Mouse (Mus musculus): Measurements from ENCODE around the gene Pacsin1. TPM values are rescaled to one million over a fixed set of nuclear protein-coding genes. Genes with fewer than 3 reads are reported as not detected.

Pacsin1 gene
- polyA plus RNA-seq, 1 experiment from 2014 or later: 3.1 TPM

GRCm38 (mm10) chr17:27642491-27643062 is 12.7 kb upstream of the Pacsin1 start:
- Histone ChIP-seq H3K4me1 (peaks cover 10% of the 10 kb centered on the region), H3K4me3 (peak overlapping the region; percentile 2; the same call in 1 of the 2 replicates), H3K27ac (replicated peaks) (peak overlapping the region; percentile 49), H3K27me3 (ENCODE audit: low read depth, poor library complexity, severe bottlenecking) (no peaks in the 10 kb centered on the region), H3K36me3 (no peaks in the 10 kb centered on the region), H3K9me3 (replicated peaks) (no peaks in the 10 kb centered on the region)
- 59% methylated on average over 12 of the region's 12 CpGs for WGBS
- no peak for DNase-seq (ENCODE audit: low spot score)

- WGBS: 53% methylated on average over 6 of the region's 6 CpGs
- Histone ChIP-seq H3K27ac (replicated peaks) (0 out of 2 replicates have a peak overlapping the region, but pooled peaks have one; percentile 49), H3K4me1 (peaks cover 10% of the 10 kb centered on the region), H3K36me3 (no peaks in the 10 kb centered on the region), H3K4me3 (no peak overlapping the region), H3K27me3 (ENCODE audit: low read depth, poor library complexity, severe bottlenecking) (no peaks in the 10 kb centered on the region), H3K9me3 (replicated peaks) (no peaks in the 10 kb centered on the region)
- DNase-seq (ENCODE audit: low spot score): no peak
Observed at GRCm38 (mm10) chr17:27643101-27643500, 12.2 kb upstream of the Pacsin1 start.

- H3K27me3 ChIP-seq (ENCODE audit: low read depth, poor library complexity, severe bottlenecking): no peaks in the 10 kb centered on the region
- H3K4me1 ChIP-seq: peaks cover 10% of the 10 kb centered on the region
- H3K9me3 ChIP-seq (replicated peaks): no peaks in the 10 kb centered on the region
- 76% methylated on average over 9 of the region's 9 CpGs for WGBS
- no peak for DNase-seq (ENCODE audit: low spot score)
- no peak overlapping the region for H3K4me3 ChIP-seq
- no peak overlapping the region for H3K27ac ChIP-seq (replicated peaks)
- no peaks in the 10 kb centered on the region for H3K36me3 ChIP-seq
Observed at GRCm38 (mm10) chr17:27643756-27644155, 11.6 kb upstream of the Pacsin1 start.

GRCm38 (mm10) chr17:27644572-27644971 is 10.7 kb upstream of the Pacsin1 start:
- Histone ChIP-seq H3K9me3 (replicated peaks) (no peaks in the 10 kb centered on the region), H3K27ac (replicated peaks) (no peak overlapping the region), H3K27me3 (ENCODE audit: low read depth, poor library complexity, severe bottlenecking) (no peaks in the 10 kb centered on the region), H3K4me3 (no peak overlapping the region), H3K36me3 (no peaks in the 10 kb centered on the region), H3K4me1 (peaks cover 10% of the 10 kb centered on the region)
- DNase-seq (ENCODE audit: low spot score): no peak
- WGBS: 46% methylated on average over 2 of the region's 2 CpGs

GRCm38 (mm10) chr17:27645807-27646206 is 9.5 kb upstream of the Pacsin1 start:
- no peaks in the 10 kb centered on the region for H3K36me3 ChIP-seq
- H3K4me3 ChIP-seq: no peak overlapping the region
- peaks cover 10% of the 10 kb centered on the region for H3K4me1 ChIP-seq
- no peak for DNase-seq (ENCODE audit: low spot score)
- 0 out of 2 replicates have a peak, but pooled peaks cover 4% of the 10 kb centered on the region for H3K27me3 ChIP-seq (ENCODE audit: low read depth, poor library complexity, severe bottlenecking)
- 53% methylated on average over 7 of the region's 7 CpGs for WGBS
- no peak overlapping the region for H3K27ac ChIP-seq (replicated peaks)
- H3K9me3 ChIP-seq (replicated peaks): no peaks in the 10 kb centered on the region

- no peak overlapping the region for H3K4me3 ChIP-seq
- H3K36me3 ChIP-seq: no peaks in the 10 kb centered on the region
- peak; percentile 67 for DNase-seq (ENCODE audit: low spot score)
- peaks cover 21% of the 10 kb centered on the region for H3K27me3 ChIP-seq (ENCODE audit: low read depth, poor library complexity, severe bottlenecking)
- peaks cover 4% of the 10 kb centered on the region for H3K4me1 ChIP-seq
- H3K9me3 ChIP-seq (replicated peaks): no peaks in the 10 kb centered on the region
- WGBS: 12% methylated on average over 12 of the region's 12 CpGs
- H3K27ac ChIP-seq (replicated peaks): no peak overlapping the region
Observed at GRCm38 (mm10) chr17:27650160-27650559, 5.1 kb upstream of the Pacsin1 start.

- no peaks in the 10 kb centered on the region for H3K9me3 ChIP-seq (replicated peaks)
- 80% methylated on average over 13 of the region's 13 CpGs for WGBS
- H3K36me3 ChIP-seq: no peaks in the 10 kb centered on the region
- DNase-seq (ENCODE audit: low spot score): no peak
- H3K4me1 ChIP-seq: peaks cover 9% of the 10 kb centered on the region
- H3K27me3 ChIP-seq (ENCODE audit: low read depth, poor library complexity, severe bottlenecking): peaks cover 25% of the 10 kb centered on the region
- H3K27ac ChIP-seq (replicated peaks): no peak overlapping the region
- no peak overlapping the region for H3K4me3 ChIP-seq
Observed at GRCm38 (mm10) chr17:27650586-27650985, 4.7 kb upstream of the Pacsin1 start.

- Histone ChIP-seq H3K4me3 (no peak overlapping the region), H3K27ac (replicated peaks) (no peak overlapping the region), H3K9me3 (replicated peaks) (no peaks in the 10 kb centered on the region), H3K27me3 (ENCODE audit: low read depth, poor library complexity, severe bottlenecking) (peaks cover 42% of the 10 kb centered on the region), H3K4me1 (peaks cover 19% of the 10 kb centered on the region), H3K36me3 (no peaks in the 10 kb centered on the region)
- DNase-seq (ENCODE audit: low spot score): no peak
- WGBS: 89% methylated on average over 23 of the region's 23 CpGs
Observed at GRCm38 (mm10) chr17:27652046-27652790, 3.1 kb upstream of the Pacsin1 start.

- WGBS: 79% methylated on average over 10 of the region's 10 CpGs
- H3K4me3 ChIP-seq: no peak overlapping the region
- peaks cover 48% of the 10 kb centered on the region for H3K27me3 ChIP-seq (ENCODE audit: low read depth, poor library complexity, severe bottlenecking)
Observed at GRCm38 (mm10) chr17:27653253-27653959, 1.9 kb upstream of the Pacsin1 start.

GRCm38 (mm10) chr17:27656011-27656399 is 696 bp downstream of the Pacsin1 start:
- Histone ChIP-seq H3K4me3 (peak overlapping the region; percentile 69), H3K4me1 (peaks cover 19% of the 10 kb centered on the region), H3K9me3 (replicated peaks) (no peaks in the 10 kb centered on the region), H3K27ac (replicated peaks) (peak overlapping the region; percentile 72), H3K27me3 (ENCODE audit: low read depth, poor library complexity, severe bottlenecking) (peaks cover 44% of the 10 kb centered on the region), H3K36me3 (no peaks in the 10 kb centered on the region)
- no peak for DNase-seq (ENCODE audit: low spot score)
- 8% methylated on average over 14 of the region's 14 CpGs for WGBS

More at GRCm38 (mm10) chr17:27653253-27653959, 1.9 kb upstream of the Pacsin1 start:
- Histone ChIP-seq H3K4me1 (peaks cover 19% of the 10 kb centered on the region), H3K27ac (replicated peaks) (no peak overlapping the region), H3K9me3 (replicated peaks) (no peaks in the 10 kb centered on the region), H3K36me3 (no peaks in the 10 kb centered on the region)
- DNase-seq (ENCODE audit: low spot score): no peak

GRCm38 (mm10) chr17:27656414-27656813 is 1.1 kb downstream of the Pacsin1 start:
- Histone ChIP-seq H3K9me3 (replicated peaks) (no peaks in the 10 kb centered on the region), H3K4me3 (peak overlapping the region; percentile 69), H3K36me3 (no peaks in the 10 kb centered on the region), H3K27me3 (ENCODE audit: low read depth, poor library complexity, severe bottlenecking) (peaks cover 44% of the 10 kb centered on the region), H3K4me1 (peaks cover 19% of the 10 kb centered on the region), H3K27ac (replicated peaks) (no peak overlapping the region)
- DNase-seq (ENCODE audit: low spot score): no peak
- 23% methylated on average over 5 of the region's 5 CpGs for WGBS

GRCm38 (mm10) chr17:27657123-27657522 is 1.8 kb downstream of the Pacsin1 start:
- Histone ChIP-seq H3K27me3 (ENCODE audit: low read depth, poor library complexity, severe bottlenecking) (peaks cover 44% of the 10 kb centered on the region), H3K4me3 (no peak overlapping the region), H3K27ac (replicated peaks) (no peak overlapping the region), H3K9me3 (replicated peaks) (no peaks in the 10 kb centered on the region), H3K36me3 (no peaks in the 10 kb centered on the region), H3K4me1 (peaks cover 19% of the 10 kb centered on the region)
- WGBS: 82% methylated on average over 8 of the region's 8 CpGs
- no peak for DNase-seq (ENCODE audit: low spot score)

- WGBS: 79% methylated on average over 7 of the region's 7 CpGs
- Histone ChIP-seq H3K9me3 (replicated peaks) (no peaks in the 10 kb centered on the region), H3K27me3 (ENCODE audit: low read depth, poor library complexity, severe bottlenecking) (peaks cover 41% of the 10 kb centered on the region), H3K4me1 (peaks cover 19% of the 10 kb centered on the region), H3K4me3 (no peak overlapping the region), H3K27ac (replicated peaks) (no peak overlapping the region), H3K36me3 (no peaks in the 10 kb centered on the region)
- no peak for DNase-seq (ENCODE audit: low spot score)
Observed at GRCm38 (mm10) chr17:27658767-27659166, 3.5 kb downstream of the Pacsin1 start.
